Mouse (Mus musculus): ENCODE data around the gene Atg13.
"Not testable (repeated sequence)": the region's sequence is repeated elsewhere in the genome, so short reads cannot be mapped to it uniquely, and the experiment has no call there.

Gene Atg13

DNA sequence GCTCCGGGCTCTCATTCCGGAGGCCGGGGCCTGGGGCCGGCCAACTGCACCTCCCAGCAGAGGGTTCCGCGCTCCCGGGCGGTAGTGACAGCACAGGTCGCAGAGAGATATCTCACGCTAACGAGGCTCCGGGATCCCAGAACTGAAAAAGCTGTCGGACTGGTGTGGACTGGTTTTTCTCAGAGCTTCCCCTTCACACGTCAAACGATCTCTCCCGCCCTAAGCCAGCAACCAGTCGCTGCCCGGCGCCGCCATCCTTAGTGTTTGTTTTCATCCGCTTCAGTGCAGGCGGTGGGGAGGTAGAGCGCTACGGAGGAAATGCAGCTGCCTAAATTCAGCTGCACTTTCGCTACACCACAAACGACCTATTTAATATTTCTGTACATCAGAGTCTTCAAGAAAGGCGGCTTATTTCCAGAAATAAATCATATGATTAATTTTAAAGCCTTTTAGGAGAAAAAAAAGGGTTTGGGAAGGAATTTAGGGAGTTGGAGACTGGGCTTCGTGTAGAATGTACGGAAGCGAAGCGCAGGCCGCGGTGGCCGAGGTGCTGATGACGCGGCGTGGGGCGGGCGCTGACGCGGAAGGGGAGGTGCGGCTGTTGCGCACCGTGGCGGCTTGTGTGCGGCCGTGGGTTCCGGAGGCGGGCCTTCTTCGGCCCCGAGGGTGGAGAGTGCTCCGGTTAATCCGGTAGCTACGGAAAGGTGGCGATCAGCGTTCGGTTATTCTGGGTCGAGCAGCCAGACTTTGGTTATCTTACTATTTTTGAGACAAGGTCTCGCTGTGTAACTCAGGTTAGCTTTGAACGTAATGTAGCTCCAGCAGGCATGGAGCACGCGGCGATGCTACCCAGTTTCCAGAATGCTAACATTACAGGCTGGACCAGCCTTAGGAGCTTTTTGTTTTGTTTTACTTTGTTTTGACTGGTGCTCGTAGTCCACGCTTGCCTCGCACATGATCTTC, at the start of gene Atg13, which contains the start of gene Harbi1:
Gene Atg13, minus strand, starts transcription at position 305 of the 963 bp plus-strand sequence.
Gene Harbi1, plus strand, starts transcription at position 581 of the 963 bp plus-strand sequence.
- peak; percentile 86 for DNase-seq (ENCODE audit: extremely low read depth, insufficient read length, low spot score)

DNA sequence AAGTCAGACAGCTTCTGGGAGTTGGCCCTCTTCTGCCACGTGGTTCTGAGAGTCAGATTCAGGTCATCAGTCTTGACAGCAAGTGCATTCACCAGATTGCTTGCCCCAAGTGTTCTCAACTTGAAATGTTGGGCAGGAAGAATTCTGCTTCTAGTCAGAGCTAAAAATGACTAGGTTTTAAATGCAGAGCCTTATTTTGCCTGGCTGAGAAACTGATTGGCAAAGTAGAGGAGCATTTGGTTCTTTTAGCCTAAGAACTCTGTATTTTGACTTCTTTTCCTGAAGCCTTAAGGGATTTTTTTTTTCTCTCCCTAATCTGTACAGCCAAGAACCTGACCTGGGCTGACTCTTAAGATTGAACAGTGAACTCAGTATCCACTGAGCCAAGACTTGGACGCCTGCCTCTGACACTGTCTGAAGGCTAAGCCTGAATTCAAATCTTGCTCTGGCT, 39.5 kb upstream of the Atg13 start:
- no peak for DNase-seq (ENCODE audit: extremely low read depth, insufficient read length, low spot score)

DNA sequence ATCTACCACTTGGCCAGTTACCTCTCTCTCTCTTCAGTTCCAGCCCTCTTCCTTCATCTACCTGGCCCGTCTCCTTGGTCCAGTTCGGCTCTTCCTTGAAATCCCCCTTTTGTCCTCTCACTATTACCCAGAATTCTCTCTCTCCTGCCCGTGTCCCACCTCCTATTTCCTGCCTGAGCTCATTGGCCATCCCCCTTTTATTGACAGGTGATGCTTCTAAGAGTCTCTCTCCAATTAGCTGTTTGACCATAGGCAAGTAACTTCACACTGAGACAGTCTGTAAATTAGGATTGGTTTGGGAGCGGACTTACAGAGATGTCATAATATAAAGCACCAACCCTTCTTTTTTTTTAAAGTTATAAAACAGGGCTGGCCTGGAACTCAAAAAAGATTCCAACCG, 34.3 kb upstream of the Atg13 start:
- DNase-seq (ENCODE audit: extremely low read depth, insufficient read length, low spot score), result no peak

DNA sequence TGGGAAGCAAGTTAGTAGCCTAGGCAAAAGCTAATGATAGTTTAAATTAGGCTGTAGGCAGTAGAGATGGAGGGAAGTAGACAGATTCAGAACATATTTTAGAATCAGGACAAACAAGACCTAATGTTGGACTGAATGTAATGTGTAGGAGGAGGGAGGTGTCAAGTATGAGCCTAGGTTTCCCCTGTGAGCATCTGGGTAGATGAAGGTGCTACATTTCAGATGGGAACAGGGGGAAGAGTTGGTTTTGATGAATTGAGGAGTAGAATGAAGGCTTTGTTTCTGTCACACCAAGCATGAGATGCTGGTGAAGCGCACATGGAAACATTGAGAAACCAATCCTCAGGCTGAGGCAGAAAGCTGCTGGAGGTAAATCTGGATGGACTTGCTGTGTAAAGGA, 29.2 kb upstream of the Atg13 start:
- no peak for DNase-seq (ENCODE audit: extremely low read depth, insufficient read length, low spot score)

DNA sequence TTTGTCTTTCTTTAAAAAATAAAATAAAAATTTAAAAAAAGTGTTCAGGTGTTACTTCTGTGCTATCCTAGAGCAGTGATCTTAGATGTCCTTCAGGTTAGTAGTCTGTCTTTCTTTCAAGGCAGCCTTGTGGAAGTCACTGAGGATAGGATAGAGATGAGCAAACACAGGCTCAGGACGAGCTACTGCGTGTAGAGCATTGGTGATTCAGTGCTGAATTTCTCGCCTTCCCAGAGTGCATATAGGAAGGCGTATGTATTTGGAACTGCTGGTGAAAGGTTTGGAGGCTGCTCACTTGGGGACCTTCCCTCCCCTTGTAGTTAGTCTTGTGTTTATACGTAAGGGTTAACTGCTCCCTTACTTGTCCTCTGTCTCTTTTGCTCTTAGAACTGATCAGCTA, 24.8 kb upstream of the Atg13 start:
- no peak for DNase-seq (ENCODE audit: extremely low read depth, insufficient read length, low spot score)

DNA sequence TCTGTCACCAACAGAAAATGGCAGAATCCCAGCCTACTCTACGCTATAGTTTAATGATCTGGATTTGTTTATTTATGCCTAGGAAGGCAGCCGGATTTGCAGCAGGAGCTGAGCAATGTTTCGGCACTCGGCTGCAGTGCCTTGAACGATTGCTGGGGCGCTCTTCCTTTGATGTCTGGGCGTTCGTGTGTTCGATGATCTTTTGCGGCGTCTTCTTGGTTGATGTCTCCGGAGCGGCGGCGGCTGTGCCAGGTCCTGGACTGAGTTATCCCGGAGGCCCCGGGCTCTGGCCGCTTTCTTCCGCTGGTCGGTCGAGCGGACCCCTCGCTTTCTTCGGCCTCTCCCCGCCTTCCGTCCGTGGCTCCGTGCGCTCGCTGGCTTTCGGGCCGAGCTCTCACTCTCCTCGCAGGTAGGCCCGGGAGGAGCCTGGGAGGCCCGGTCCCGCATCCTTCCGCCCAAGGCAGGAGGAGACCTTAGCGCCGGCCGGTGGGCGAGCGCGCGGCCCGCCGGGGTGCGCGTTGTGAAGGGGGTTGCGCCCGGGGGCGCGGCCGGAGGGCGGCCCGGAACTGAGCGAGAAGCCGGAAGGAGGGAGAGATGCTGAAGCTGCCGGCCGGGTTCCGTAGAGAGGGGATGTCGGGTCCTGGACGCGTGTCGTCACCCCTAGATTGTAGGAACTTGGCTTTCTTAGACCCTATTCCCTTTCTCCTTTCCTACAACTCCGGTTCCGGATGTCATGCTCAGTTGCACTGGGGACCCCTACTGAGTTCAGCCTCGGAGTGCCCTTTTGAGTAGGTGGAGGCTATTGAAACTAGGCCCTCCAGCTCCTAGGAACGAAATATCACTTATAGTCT, 19.8 kb upstream of the Atg13 start, which contains the start of gene Ambra1:
Gene Ambra1, plus strand, starts transcription at position 164 of the 851 bp plus-strand sequence.
- peak; percentile 83 for DNase-seq (ENCODE audit: extremely low read depth, insufficient read length, low spot score)

DNA sequence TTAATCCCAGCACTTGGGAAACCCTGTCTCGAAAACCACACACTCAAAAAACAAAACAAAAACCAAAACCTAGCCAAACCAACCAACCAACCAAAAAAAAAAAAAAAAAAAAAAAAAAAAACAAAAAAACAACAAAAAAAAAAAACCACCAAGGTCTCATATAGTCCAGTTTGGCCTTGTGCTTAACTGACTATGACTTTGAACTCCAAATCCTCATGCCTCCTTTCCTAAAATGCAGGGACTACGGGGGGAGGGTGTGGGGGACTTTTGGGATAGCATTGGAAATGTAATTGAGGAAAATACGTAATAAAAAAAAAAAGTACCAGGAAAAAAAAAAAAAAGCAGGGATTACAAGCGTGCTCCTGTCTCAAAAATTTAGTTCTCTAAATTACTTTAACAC, 19.2 kb upstream of the Atg13 start:
- DNase-seq (ENCODE audit: extremely low read depth, insufficient read length, low spot score), result no peak

DNA sequence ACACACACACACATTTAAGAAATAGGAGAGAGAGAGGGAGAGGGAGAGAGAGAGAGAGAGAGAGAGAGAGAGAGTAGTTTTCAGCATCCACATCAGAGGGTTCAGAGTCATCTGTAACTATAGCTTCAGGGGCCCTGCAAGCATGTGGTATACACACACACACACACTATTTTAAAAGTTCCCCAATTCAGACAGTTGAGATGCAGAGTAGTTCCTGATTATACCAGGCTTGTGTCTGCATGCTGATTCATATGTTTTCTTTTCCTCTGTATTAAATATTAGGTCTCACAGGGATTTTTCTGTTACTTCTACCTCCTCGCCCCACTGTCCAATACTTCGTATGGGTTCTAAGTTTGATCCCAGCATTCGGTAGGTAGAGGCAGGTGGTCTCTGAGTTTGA, 16.6 kb upstream of the Atg13 start:
- no peak for DNase-seq (ENCODE audit: extremely low read depth, insufficient read length, low spot score)

DNA sequence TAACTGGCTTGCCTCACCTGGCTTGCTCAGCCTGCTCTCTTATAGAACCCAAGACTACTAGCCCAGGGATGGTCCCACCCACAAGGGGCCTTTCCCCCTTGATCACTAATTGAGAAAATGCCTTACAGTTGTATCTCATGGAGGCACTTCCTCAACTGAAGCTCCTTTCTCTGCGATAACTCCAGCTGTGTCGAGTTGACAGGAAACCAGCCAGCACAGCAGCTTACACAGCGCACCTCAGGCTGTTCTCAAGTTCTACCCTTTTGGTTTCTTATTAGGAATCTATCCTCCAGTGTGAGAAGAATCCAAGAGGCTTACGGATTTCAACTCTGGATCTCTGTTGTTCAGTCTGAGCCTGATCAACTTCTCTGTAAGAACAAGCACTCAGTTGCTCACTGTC, 15.1 kb upstream of the Atg13 start:
- DNase-seq (ENCODE audit: extremely low read depth, insufficient read length, low spot score), result not testable (repeated sequence)

DNA sequence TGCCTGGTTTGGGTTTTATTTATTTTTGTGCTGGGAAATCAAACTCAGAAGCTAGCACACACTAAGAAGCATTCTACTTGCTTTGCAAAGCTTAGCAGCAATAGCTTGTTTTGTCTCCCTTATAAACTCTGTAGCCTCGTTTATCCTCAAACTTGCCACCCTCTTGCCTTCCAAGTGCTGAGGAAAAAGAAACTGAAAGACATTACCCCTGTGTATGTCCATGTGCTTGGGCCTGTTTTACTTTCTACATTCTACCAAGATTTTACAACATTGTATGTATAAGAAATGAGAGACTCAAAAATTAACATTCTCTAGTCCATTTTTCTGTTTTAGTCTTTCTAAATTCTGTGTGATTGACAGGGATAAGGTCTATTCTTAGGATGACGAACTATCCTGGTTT, 14.3 kb upstream of the Atg13 start:
- no peak for DNase-seq (ENCODE audit: extremely low read depth, insufficient read length, low spot score)

DNA sequence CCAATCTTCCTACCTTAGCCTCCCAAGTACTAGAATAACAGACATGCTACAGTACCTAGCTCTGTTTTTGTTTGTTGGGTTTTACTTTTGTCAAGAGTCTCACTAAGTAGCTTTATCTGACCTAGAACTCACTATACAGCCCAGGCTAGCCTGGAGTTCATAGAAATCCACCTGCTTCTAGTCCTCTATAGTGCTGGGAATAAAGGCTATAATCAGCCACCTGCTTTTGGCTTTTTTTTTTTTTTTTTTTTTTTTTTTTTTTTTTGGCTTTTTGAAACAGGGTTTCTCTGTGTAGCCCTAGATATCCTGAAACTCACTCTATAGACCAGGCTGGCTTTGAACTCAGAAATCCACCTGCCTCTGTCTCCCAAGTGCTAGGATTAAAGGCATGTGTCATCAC, 13.6 kb upstream of the Atg13 start:
- DNase-seq (ENCODE audit: extremely low read depth, insufficient read length, low spot score), result no peak

DNA sequence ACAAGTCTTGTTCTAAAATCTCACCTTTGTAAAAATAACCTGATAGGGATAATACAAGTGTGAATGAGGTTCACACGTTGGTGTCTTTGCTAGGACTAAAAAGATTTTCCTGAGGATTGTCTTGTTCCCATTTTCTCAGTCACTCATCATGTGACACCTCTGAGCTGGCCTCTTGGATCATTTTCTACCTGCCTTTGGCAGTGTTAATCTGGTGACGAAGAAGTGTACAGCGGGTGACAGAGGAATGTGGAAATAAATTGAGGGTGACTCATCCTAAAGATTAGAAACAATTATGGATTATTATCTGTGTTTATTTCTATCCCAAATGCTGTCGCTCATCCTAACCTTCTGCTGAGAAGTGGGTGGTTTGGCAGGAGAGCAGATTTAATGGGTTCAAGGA, 13.0 kb upstream of the Atg13 start:
- no peak for DNase-seq (ENCODE audit: extremely low read depth, insufficient read length, low spot score)

DNA sequence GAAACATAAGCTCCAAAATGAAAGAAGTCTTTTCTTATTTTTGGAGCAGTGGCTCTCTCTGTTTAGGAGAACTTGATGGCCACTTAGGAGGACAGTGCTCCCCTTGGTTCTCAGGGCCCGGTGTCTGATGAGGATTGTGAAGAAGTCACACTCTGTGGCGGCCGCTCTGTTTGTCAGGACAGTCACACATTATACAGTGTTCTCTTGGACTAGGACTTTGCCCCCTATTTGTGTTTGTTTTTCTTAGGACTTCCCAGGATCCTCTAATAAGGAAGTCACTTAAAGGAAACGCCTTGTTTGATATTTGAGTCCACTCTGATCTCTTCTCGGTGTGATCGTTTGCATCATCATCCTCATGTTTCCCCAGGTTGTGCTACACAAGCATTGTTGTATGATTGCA, 7.9 kb upstream of the Atg13 start:
- DNase-seq (ENCODE audit: extremely low read depth, insufficient read length, low spot score), result no peak

DNA sequence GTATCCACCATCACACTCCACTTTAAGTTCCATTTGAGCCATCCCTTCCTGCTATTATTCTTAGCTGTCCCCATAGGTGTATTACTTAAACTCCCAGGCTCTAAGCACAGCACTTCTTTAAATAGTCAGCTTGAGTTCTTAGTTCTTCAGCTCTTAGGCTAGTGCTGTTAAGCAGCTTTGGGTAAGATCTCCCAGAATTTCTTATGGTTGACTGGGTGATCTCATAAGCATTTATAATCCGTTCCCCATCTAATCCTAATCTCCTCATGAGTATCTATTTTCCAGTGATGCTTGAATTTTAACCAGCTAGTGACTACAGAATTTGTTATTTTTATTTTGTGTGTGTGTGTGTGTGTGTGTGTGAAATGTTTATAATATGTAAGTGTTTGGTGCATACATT, 4.5 kb upstream of the Atg13 start:
- DNase-seq (ENCODE audit: extremely low read depth, insufficient read length, low spot score), result no peak

DNA sequence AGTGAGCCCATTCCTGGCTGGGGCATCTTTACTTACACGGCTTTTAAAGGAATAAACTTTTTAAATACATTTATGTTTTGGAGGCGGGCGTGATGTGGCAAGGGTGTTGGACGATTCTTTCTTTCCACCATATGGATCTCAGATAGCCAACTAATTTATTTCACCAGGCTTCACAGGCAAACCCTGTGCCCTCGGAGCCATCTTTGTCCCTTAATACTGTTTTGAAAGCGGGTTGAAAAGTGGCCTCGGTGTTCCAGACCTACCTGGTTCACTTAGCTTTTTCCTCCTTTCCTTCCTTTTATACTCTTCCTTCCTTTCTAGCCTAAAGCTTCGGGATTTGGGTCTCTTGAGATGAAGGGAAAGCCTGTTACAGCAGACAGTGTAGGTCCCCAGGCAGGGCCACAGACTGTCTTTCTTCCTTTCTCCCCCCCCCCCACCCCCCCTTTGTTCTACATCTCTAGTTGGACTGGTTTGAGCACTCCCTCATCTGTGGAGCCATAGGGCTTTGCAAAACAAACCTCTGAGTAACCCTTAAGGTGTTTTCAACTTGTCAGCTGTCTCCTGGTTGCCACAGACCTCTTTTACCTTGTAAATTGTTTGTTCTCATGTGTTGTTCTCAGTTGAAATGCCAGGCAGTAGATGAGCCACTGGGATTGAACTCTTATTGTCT, 1.0 kb upstream of the Atg13 start:
- no peak for DNase-seq (ENCODE audit: extremely low read depth, insufficient read length, low spot score)

DNA sequence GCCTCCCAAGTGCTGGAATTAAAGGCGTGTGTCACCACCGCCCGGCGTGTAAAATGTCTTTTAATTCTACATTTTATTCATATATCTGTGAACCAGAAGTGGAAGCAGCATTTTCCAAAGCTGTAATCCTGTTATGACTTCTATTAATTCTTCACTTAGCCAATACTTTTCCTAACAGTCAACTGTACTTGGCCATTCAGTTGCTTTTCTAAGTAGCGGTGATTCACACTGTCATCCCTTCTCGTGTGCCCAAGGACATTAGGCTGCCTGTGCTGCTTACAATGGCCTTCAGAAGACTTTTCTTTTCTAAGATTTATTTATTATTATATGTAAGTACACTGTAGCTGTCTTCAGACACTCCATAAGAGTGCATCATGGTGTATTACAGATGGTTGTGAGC, 2.0 kb downstream of the Atg13 start:
- no peak for DNase-seq (ENCODE audit: extremely low read depth, insufficient read length, low spot score)

DNA sequence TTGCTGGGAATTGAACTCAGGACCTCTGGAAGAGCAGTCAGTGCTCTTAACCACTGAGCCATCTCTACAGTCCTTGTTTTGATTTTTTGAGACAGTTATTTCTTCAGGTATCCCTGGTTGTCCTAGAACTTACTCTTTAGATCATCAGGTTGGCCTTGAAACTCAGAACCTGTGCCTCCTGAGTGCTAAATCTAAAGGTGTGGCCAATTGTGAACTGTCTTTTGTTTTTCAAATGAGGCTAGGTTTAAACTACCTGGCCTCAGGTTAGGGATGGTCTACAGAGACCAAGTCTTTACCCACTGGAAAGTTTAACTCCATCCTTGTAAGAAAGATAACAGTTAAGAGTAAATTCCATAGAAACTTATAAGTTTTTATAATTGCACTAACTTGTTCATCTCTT, 3.9 kb downstream of the Atg13 start:
- DNase-seq (ENCODE audit: extremely low read depth, insufficient read length, low spot score), result no peak

DNA sequence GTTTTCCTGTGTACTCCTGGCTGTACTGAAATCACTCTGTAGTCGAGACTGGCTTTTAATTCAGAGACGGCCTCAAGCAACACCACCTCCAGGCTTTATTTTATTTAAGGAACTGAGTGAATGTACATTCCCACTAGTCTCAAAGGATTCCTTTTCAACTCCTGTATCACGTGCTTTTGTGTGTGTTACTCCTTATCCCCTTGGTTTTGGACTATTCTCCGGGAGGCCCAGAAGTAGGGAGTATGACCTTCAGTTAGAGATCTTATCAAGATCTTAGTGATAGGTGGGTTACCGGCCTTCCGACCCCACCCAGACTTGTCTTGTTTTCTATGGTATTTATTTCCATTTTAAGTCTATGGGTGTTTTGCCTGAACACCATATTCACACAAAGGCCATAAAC, 4.6 kb downstream of the Atg13 start:
- DNase-seq (ENCODE audit: extremely low read depth, insufficient read length, low spot score), result no peak

DNA sequence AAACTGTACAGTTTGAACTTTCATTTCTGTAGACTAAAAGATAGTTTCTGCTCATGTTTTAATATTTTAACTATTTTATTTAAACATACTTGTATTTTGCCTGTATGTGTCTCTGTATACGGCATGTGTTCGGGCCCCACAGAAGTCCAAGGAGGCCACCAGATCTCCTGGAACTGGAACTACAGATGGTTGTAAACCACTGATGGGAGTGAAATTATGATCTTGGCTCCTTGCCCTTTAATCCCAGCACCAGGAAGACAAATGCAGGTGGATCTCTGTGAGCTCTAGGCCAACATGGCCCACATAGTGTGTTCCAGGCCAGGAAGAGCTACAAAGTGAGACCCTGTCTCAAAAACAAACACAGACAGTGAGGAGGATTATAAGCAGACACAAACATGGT, 9.0 kb downstream of the Atg13 start:
- no peak for DNase-seq (ENCODE audit: extremely low read depth, insufficient read length, low spot score)

DNA sequence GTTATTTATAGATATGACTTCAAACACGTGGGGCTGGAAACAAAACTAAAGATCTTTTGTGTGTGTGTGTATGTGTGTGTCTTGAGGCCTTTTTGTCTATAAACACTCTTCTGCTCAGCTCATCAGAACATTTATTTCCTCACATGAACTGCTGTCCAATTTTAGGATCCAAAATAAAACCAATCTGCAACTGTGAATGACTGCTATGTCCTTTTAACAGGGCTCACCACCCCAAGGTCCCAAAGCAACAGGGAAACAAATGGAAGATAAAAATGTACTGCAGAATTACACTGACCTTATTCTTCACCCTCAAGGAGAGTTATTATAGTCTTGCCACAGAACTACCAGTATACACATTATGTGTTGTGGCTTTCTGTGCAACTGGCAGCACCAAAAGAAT, 11.2 kb downstream of the Atg13 start:
- DNase-seq (ENCODE audit: extremely low read depth, insufficient read length, low spot score), result no peak

DNA sequence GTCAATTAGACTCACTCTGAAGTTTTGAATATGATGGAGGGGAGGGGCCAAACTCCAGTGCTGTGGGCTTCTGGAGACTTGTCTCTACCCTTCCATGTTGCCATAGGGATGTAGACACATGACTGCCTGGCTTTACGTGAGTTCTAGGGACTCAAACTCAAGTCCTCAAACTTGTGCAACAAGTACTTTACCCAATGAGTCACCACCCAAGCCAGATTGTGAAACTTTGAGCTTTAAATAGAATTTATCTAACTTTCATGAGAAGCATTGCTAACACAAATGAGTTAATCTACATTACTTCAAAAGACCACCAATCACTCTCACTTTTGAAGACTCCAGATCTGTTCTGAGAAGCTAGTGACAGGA, 14.2 kb downstream of the Atg13 start:
- peak; percentile 13 for DNase-seq (ENCODE audit: extremely low read depth, insufficient read length, low spot score)
